Mouse (Mus musculus): ENCODE results near the gene Ttc33. TPM values are rescaled to one million over a fixed set of nuclear protein-coding genes. Genes with fewer than 3 reads are reported as not detected.

The Ttc33 gene
- polyA plus RNA-seq, 1 experiment from 2014 or later: 46.4 TPM

GRCm38 (mm10) chr15:5173217-5173820 lies 12.0 kb upstream of the Ttc33 start:
- WGBS: 90% methylated on average over 12 of the region's 12 CpGs
- H3K9ac ChIP-seq (replicated peaks; ENCODE audit: low read length): no peak overlapping the region
- no peak overlapping the region for H3K27ac ChIP-seq (ENCODE audit: low read length)
- H3K4me3 ChIP-seq (ENCODE audit: low read length): no peak overlapping the region
- no peak overlapping the region for H3K4me2 ChIP-seq (replicated peaks; ENCODE audit: low read depth, low read length)
- no peaks in the 10 kb centered on the region for H3K9me3 ChIP-seq (ENCODE audit: low read length)
- ATAC-seq (ENCODE audit: low FRiP score, low TSS enrichment): no peak
- H3K4me1 ChIP-seq (ENCODE audit: insufficient read depth, low read length): no peaks in the 10 kb centered on the region
- no peaks in the 10 kb centered on the region for H3K27me3 ChIP-seq (ENCODE audit: insufficient read depth, low read length)
- H3K36me3 ChIP-seq (ENCODE audit: insufficient read depth, low read length): peaks cover 52% of the 10 kb centered on the region

GRCm38 (mm10) chr15:5184668-5185330 lies 526 bp upstream of the Ttc33 start:
- peak; percentile 68 for ATAC-seq (ENCODE audit: low FRiP score, low TSS enrichment)
- 35% methylated on average over 11 of the region's 11 CpGs for WGBS

GRCm38 (mm10) chr15:5186293-5186675 lies 959 bp downstream of the Ttc33 start:
- Histone ChIP-seq H3K4me2 (replicated peaks; ENCODE audit: low read depth, low read length) (peak overlapping the region; percentile 88), H3K4me3 (ENCODE audit: low read length) (peak overlapping the region; percentile 75)
- ATAC-seq (ENCODE audit: low FRiP score, low TSS enrichment): no peak

More at GRCm38 (mm10) chr15:5184668-5185330, 526 bp upstream of the Ttc33 start:
- H3K4me2 ChIP-seq (replicated peaks; ENCODE audit: low read depth, low read length): peak overlapping the region; percentile 88
- H3K9ac ChIP-seq (replicated peaks; ENCODE audit: low read length): peak overlapping the region; percentile 83
- H3K27me3 ChIP-seq (ENCODE audit: insufficient read depth, low read length): no peaks in the 10 kb centered on the region
- peak overlapping the region; percentile 96 for H3K27ac ChIP-seq (ENCODE audit: low read length)
- H3K4me1 ChIP-seq (ENCODE audit: insufficient read depth, low read length): peaks cover 19% of the 10 kb centered on the region
- peaks cover 6% of the 10 kb centered on the region; the same call in 1 of the 2 replicates for H3K36me3 ChIP-seq (ENCODE audit: insufficient read depth, low read length)
- H3K4me3 ChIP-seq (ENCODE audit: low read length): peak overlapping the region; percentile 75
- no peaks in the 10 kb centered on the region for H3K9me3 ChIP-seq (ENCODE audit: low read length)

GRCm38 (mm10) chr15:5187116-5187515 lies 1.8 kb downstream of the Ttc33 start:
- ATAC-seq (ENCODE audit: low FRiP score, low TSS enrichment): no peak

More at GRCm38 (mm10) chr15:5186293-5186675, 959 bp downstream of the Ttc33 start:
- H3K9ac ChIP-seq (replicated peaks; ENCODE audit: low read length): peak overlapping the region; percentile 83
- no peak overlapping the region for H3K27ac ChIP-seq (ENCODE audit: low read length)
- peaks cover 7% of the 10 kb centered on the region; the same call in 1 of the 2 replicates for H3K36me3 ChIP-seq (ENCODE audit: insufficient read depth, low read length)
- no peaks in the 10 kb centered on the region for H3K9me3 ChIP-seq (ENCODE audit: low read length)
- H3K27me3 ChIP-seq (ENCODE audit: insufficient read depth, low read length): no peaks in the 10 kb centered on the region
- H3K4me1 ChIP-seq (ENCODE audit: insufficient read depth, low read length): peaks cover 19% of the 10 kb centered on the region
- 34% methylated on average over 10 of the region's 10 CpGs for WGBS

GRCm38 (mm10) chr15:5188029-5188428 lies 2.7 kb downstream of the Ttc33 start:
- WGBS: 41% methylated on average over 1 of the region's 1 CpGs
- H3K4me1 ChIP-seq (ENCODE audit: insufficient read depth, low read length): peaks cover 19% of the 10 kb centered on the region
- H3K36me3 ChIP-seq (ENCODE audit: insufficient read depth, low read length): peaks cover 10% of the 10 kb centered on the region
- no peak overlapping the region for H3K4me2 ChIP-seq (replicated peaks; ENCODE audit: low read depth, low read length)
- H3K27ac ChIP-seq (ENCODE audit: low read length): no peak overlapping the region
- H3K4me3 ChIP-seq (ENCODE audit: low read length): no peak overlapping the region
- ATAC-seq (ENCODE audit: low FRiP score, low TSS enrichment): no peak
- H3K9me3 ChIP-seq (ENCODE audit: low read length): no peaks in the 10 kb centered on the region
- H3K27me3 ChIP-seq (ENCODE audit: insufficient read depth, low read length): no peaks in the 10 kb centered on the region
- no peak overlapping the region for H3K9ac ChIP-seq (replicated peaks; ENCODE audit: low read length)

More at GRCm38 (mm10) chr15:5187116-5187515, 1.8 kb downstream of the Ttc33 start:
- Histone ChIP-seq H3K27me3 (ENCODE audit: insufficient read depth, low read length) (no peaks in the 10 kb centered on the region), H3K4me1 (ENCODE audit: insufficient read depth, low read length) (peaks cover 19% of the 10 kb centered on the region), H3K4me3 (ENCODE audit: low read length) (no peak overlapping the region), H3K9ac (replicated peaks; ENCODE audit: low read length) (no peak overlapping the region), H3K9me3 (ENCODE audit: low read length) (no peaks in the 10 kb centered on the region), H3K36me3 (ENCODE audit: insufficient read depth, low read length) (peaks cover 10% of the 10 kb centered on the region), H3K4me2 (replicated peaks; ENCODE audit: low read depth, low read length) (no peak overlapping the region), H3K27ac (ENCODE audit: low read length) (no peak overlapping the region)
- 45% methylated on average over 4 of the region's 4 CpGs for WGBS

- H3K9ac ChIP-seq (replicated peaks; ENCODE audit: low read length): no peak overlapping the region
- H3K36me3 ChIP-seq (ENCODE audit: insufficient read depth, low read length): peaks cover 10% of the 10 kb centered on the region
- H3K27me3 ChIP-seq (ENCODE audit: insufficient read depth, low read length): no peaks in the 10 kb centered on the region
- H3K4me1 ChIP-seq (ENCODE audit: insufficient read depth, low read length): peaks cover 16% of the 10 kb centered on the region
- H3K27ac ChIP-seq (ENCODE audit: low read length): no peak overlapping the region
- no peak overlapping the region for H3K4me2 ChIP-seq (replicated peaks; ENCODE audit: low read depth, low read length)
- 62% methylated on average over 10 of the region's 10 CpGs for WGBS
- no peak for ATAC-seq (ENCODE audit: low FRiP score, low TSS enrichment)
- H3K4me3 ChIP-seq (ENCODE audit: low read length): no peak overlapping the region
- H3K9me3 ChIP-seq (ENCODE audit: low read length): no peaks in the 10 kb centered on the region
Observed at GRCm38 (mm10) chr15:5189504-5190093, 4.3 kb downstream of the Ttc33 start.

- no peaks in the 10 kb centered on the region for H3K9me3 ChIP-seq (ENCODE audit: low read length)
- ATAC-seq (ENCODE audit: low FRiP score, low TSS enrichment): no peak
- peaks cover 14% of the 10 kb centered on the region; the same call in 1 of the 2 replicates for H3K4me1 ChIP-seq (ENCODE audit: insufficient read depth, low read length)
- H3K4me3 ChIP-seq (ENCODE audit: low read length): no peak overlapping the region
- no peak overlapping the region for H3K4me2 ChIP-seq (replicated peaks; ENCODE audit: low read depth, low read length)
- no peak overlapping the region for H3K9ac ChIP-seq (replicated peaks; ENCODE audit: low read length)
- no peaks in the 10 kb centered on the region for H3K27me3 ChIP-seq (ENCODE audit: insufficient read depth, low read length)
- H3K27ac ChIP-seq (ENCODE audit: low read length): no peak overlapping the region
- peaks cover 10% of the 10 kb centered on the region for H3K36me3 ChIP-seq (ENCODE audit: insufficient read depth, low read length)
- 76% methylated on average over 3 of the region's 3 CpGs for WGBS
Observed at GRCm38 (mm10) chr15:5193833-5194232, 8.5 kb downstream of the Ttc33 start.

- Histone ChIP-seq H3K4me3 (ENCODE audit: low read length) (no peak overlapping the region), H3K9ac (replicated peaks; ENCODE audit: low read length) (no peak overlapping the region), H3K36me3 (ENCODE audit: insufficient read depth, low read length) (peaks cover 10% of the 10 kb centered on the region), H3K27ac (ENCODE audit: low read length) (no peak overlapping the region), H3K4me2 (replicated peaks; ENCODE audit: low read depth, low read length) (no peak overlapping the region), H3K9me3 (ENCODE audit: low read length) (no peaks in the 10 kb centered on the region), H3K4me1 (ENCODE audit: insufficient read depth, low read length) (peaks cover 14% of the 10 kb centered on the region; the same call in 1 of the 2 replicates), H3K27me3 (ENCODE audit: insufficient read depth, low read length) (no peaks in the 10 kb centered on the region)
- no peak for ATAC-seq (ENCODE audit: low FRiP score, low TSS enrichment)
- 86% methylated on average over 6 of the region's 6 CpGs for WGBS
Observed at GRCm38 (mm10) chr15:5194446-5194845, 9.1 kb downstream of the Ttc33 start.

GRCm38 (mm10) chr15:5194931-5195330 lies 9.6 kb downstream of the Ttc33 start:
- peaks cover 6% of the 10 kb centered on the region for H3K36me3 ChIP-seq (ENCODE audit: insufficient read depth, low read length)
- no peaks in the 10 kb centered on the region for H3K27me3 ChIP-seq (ENCODE audit: insufficient read depth, low read length)
- no peak for ATAC-seq (ENCODE audit: low FRiP score, low TSS enrichment)
- H3K9me3 ChIP-seq (ENCODE audit: low read length): no peaks in the 10 kb centered on the region
- 83% methylated on average over 9 of the region's 9 CpGs for WGBS
- no peak overlapping the region for H3K9ac ChIP-seq (replicated peaks; ENCODE audit: low read length)
- H3K27ac ChIP-seq (ENCODE audit: low read length): no peak overlapping the region
- no peak overlapping the region for H3K4me3 ChIP-seq (ENCODE audit: low read length)
- H3K4me1 ChIP-seq (ENCODE audit: insufficient read depth, low read length): peaks cover 14% of the 10 kb centered on the region; the same call in 1 of the 2 replicates
- no peak overlapping the region for H3K4me2 ChIP-seq (replicated peaks; ENCODE audit: low read depth, low read length)

Measured in kidney, embryonic 16.5 days (tissue).